Mouse (Mus musculus): ENCODE results near the gene Zcchc14. TPM values are rescaled to one million over a fixed set of nuclear protein-coding genes. Genes with fewer than 3 reads are reported as not detected.

The Zcchc14 gene
- total RNA-seq, 2 experiments from 2014 or later, result 38.0 to 47.6 TPM

GRCm38 (mm10) chr8:121551065-121551985 is 101.4 kb downstream of the Zcchc14 start:
- no peak for DNase-seq

DNA sequence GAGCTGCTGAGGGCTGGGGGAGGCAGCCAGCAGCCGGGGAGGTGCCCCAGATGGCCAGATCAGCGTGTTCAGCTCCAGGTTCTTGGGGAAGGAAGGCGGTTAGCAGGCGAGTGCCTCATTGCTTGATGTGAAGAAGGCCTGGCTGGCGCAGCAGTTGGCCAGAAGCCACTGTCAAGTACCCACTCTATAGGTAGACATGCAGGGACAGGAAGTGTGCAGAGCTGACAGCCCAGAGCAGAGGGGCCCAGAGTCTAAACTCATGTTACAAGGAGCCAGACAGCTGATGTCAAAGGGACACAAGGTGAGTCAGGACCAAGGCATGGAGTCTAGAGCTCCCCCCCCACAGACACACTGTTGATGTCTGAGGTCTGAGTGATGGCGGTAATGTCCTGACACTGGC is 102.6 kb downstream of the Zcchc14 start:
- no peak for DNase-seq

Other genes starting within 250 kb of the Zcchc14 start
- not detected for gene 1700018B08Rik, start 108.6 kb downstream of the Zcchc14 start, total RNA-seq (2021)
- 10 to 100 TPM; 33.6 to 43.8 TPM for gene Fbxo31, start 74.1 kb downstream of the Zcchc14 start, total RNA-seq (2021)
- 100 to 1,000 TPM; 132 to 152 TPM for gene Map1lc3b, start 62.5 kb downstream of the Zcchc14 start, total RNA-seq (2021)
- gene Jph3, start 76.7 kb upstream of the Zcchc14 start, total RNA-seq (2021), result 1 to 10 TPM; 2.7 to 4.6 TPM
- 10 to 100 TPM; 18.0 to 20.4 TPM for gene Klhdc4, start 176.7 kb upstream of the Zcchc14 start, total RNA-seq (2021)

All from adrenal gland, postnatal 10 days (tissue).